Mouse (Mus musculus) heart, embryonic 12.5 days (tissue): ENCODE data around the gene Serac1. TPM values are rescaled to one million over a fixed set of nuclear protein-coding genes. Genes with fewer than 3 reads are reported as not detected.
A peak's percentile ranks its signal among the peaks of the same experiment; 100 is the strongest.

ENCODE experiments used
- ATAC-seq: fragments of 200-750 bp; cut with Nextera tagmentation; 2 replicates; pipeline ENCODE4 v1.8.0; 2017; ENCODE audit warnings: moderate TSS enrichment, moderate library complexity; ENCODE audit not compliant: insufficient number of reproducible peaks, low FRiP score
- H3K27ac ChIP-seq: fragments of 300-500 bp; sonication (generic); 2 replicates; pipeline ENCODE4 v1.5.1; 2016; ENCODE audit warnings: mild to moderate bottlenecking, moderate library complexity; ENCODE audit not compliant: poor library complexity, severe bottlenecking
- H3K27me3 ChIP-seq: fragments of 300-500 bp; sonication (generic); replicated peaks from 2 replicates; pipeline ENCODE4 v1.6.1; 2016; ENCODE audit warnings: mild to moderate bottlenecking, moderate library complexity
- H3K36me3 ChIP-seq: fragments of 300-500 bp; sonication (generic); 2 replicates; pipeline ENCODE4 v1.6.1; 2016; ENCODE audit warnings: mild to moderate bottlenecking, moderate library complexity
- H3K4me1 ChIP-seq: fragments of 300-500 bp; sonication (generic); replicated peaks from 2 replicates; pipeline ENCODE4 v1.6.1; 2016; ENCODE audit warnings: mild to moderate bottlenecking
- H3K4me2 ChIP-seq: fragments of 300-500 bp; sonication (generic); 2 replicates; pipeline ENCODE4 v1.6.1; 2016; ENCODE audit warnings: mild to moderate bottlenecking, moderate library complexity
- H3K4me3 ChIP-seq: fragments of 300-500 bp; sonication (generic); 2 replicates; pipeline ENCODE4 v1.5.1; 2016; ENCODE audit warnings: mild to moderate bottlenecking
- H3K9ac ChIP-seq: fragments of 300-500 bp; sonication (generic); 2 replicates; pipeline ENCODE4 v1.6.1; 2016; ENCODE audit warnings: mild to moderate bottlenecking, moderate library complexity
- H3K9me3 ChIP-seq: fragments of 300-500 bp; sonication (generic); replicated peaks from 2 replicates; pipeline ENCODE4 v1.6.1; 2016; ENCODE audit warnings: mild to moderate bottlenecking, moderate library complexity
- WGBS: fragments of 180-500 bp; shearing (Covaris S2); methylation state at CpG from one replicate; pipeline ENCODE4 v1.1.7; 2016; 5-methylcytosine and 5-hydroxymethylcytosine counted together
- polyA plus RNA-seq: library from polyadenylated mRNA; unstranded; fragments of >200 nt; fragmentation: Nextera tagmentation; extraction: Ambion mirVana; gene quantifications from 2 replicates; pipeline ENCODE4 v1.2.1, GENCODE M21; 2016

Serac1 gene
- polyA plus RNA-seq, 1 experiment from 2014 or later: 5.1 TPM

GRCm38 (mm10) chr17:6107015-6107601 is 27.6 kb upstream of the Serac1 start:
- Histone ChIP-seq H3K36me3 (peaks cover 4% of the 10 kb centered on the region), H3K4me3 (peak overlapping the region; percentile 100), H3K4me2 (peak overlapping the region; percentile 78), H3K27ac (peak overlapping the region; percentile 97), H3K9me3 (no peaks in the 10 kb centered on the region), H3K4me1 (peaks cover 24% of the 10 kb centered on the region), H3K9ac (peak overlapping the region; percentile 99), H3K27me3 (0 out of 2 replicates have a peak, but pooled peaks cover 12% of the 10 kb centered on the region)
- WGBS: under 1% methylated on average over 40 of the region's 50 CpGs
- no peak for ATAC-seq

GRCm38 (mm10) chr17:6106361-6107014 is 26.9 kb upstream of the Serac1 start, which contains the start of gene Tulp4:
Tulp4 (plus strand) TSS chr17:6106437.
- Histone ChIP-seq H3K9me3 (no peaks in the 10 kb centered on the region), H3K36me3 (peaks cover 3% of the 10 kb centered on the region; the same call in 1 of the 2 replicates), H3K27ac (peak within 1 kb of the TSS; percentile 97), H3K4me1 (peaks cover 24% of the 10 kb centered on the region), H3K4me3 (peak within 1 kb of the TSS; percentile 100), H3K27me3 (0 out of 2 replicates have a peak, but pooled peaks cover 12% of the 10 kb centered on the region), H3K4me2 (peak within 1 kb of the TSS; percentile 78), H3K9ac (peak within 1 kb of the TSS; percentile 99)
- WGBS: under 1% methylated on average over 35 of the region's 76 CpGs
- peak; percentile 99 for ATAC-seq

DNA sequence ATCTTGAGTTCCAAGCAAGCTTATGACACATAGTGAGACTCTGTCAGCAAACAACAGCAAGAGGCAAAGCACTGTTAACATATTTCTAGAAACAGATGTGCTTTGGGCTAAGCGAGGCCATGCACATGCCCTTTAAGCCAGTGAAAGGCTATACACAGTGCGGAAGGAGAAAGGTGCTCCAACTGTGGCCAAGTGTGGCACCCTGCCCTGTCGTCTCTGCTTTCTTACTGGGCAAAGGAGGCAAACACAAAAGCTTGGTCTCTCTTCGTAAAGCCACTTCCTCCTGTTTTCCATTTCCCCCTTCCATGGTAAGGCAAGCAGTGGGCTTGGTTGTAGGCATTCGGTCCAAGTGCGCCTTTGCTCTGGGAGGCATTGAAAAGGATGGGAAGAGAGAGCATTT is 24.0 kb upstream of the Serac1 start:
- Histone ChIP-seq H3K4me3 (no peak overlapping the region), H3K9ac (no peak overlapping the region), H3K27ac (no peak overlapping the region), H3K9me3 (no peaks in the 10 kb centered on the region), H3K4me1 (peaks cover 13% of the 10 kb centered on the region), H3K4me2 (no peak overlapping the region), H3K27me3 (0 out of 2 replicates have a peak, but pooled peaks cover 12% of the 10 kb centered on the region), H3K36me3 (no peaks in the 10 kb centered on the region)
- 75% methylated on average over 6 of the region's 6 CpGs for WGBS
- no peak for ATAC-seq

DNA sequence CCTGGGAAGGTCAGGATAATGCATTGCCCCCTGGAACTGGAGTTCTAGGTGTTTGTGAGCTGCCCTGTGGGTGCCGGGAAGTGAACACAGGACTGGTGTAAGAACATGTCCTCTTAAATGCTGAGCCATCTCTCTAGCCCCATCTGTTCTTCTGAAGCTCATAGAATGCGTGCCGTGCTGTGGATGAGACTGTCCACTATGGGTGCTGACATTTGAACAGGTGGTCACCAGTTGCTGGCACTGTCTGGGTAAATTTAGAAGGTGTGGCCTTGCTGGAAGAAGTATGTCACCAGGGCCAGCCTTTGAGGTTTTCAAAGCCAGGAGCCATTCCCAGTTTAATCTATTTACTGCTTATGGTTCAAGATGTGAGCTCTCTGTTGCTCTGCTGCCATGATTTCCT is 22.7 kb upstream of the Serac1 start:
- H3K4me2 ChIP-seq: no peak overlapping the region
- H3K36me3 ChIP-seq: no peaks in the 10 kb centered on the region
- H3K4me1 ChIP-seq: 0 out of 2 replicates have a peak, but pooled peaks cover under 1% of the 10 kb centered on the region
- H3K27me3 ChIP-seq: 0 out of 2 replicates have a peak, but pooled peaks cover 12% of the 10 kb centered on the region
- WGBS: 82% methylated on average over 3 of the region's 3 CpGs
- H3K9me3 ChIP-seq: no peaks in the 10 kb centered on the region
- H3K4me3 ChIP-seq: no peak overlapping the region
- H3K27ac ChIP-seq: no peak overlapping the region
- no peak for ATAC-seq
- H3K9ac ChIP-seq: no peak overlapping the region

DNA sequence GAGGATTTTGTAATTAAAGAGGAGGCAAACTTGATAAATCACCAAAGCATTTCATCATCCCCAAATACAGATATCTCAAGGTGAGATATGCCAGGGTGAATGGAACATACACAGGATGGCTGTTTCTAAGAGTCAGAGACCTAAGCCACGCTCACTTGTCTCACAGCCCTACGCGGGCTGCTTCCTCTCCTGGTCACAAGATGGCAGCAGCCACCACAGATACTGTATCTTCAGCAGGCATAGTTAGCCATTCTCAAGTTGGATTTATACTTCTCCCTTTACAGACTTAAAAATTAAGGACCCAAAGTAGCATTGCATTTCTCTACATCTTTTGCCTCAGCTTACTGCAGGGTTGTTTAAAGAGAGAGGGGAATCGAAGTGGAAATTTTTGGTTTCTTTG is 18.3 kb upstream of the Serac1 start:
- no peak overlapping the region for H3K27ac ChIP-seq
- H3K36me3 ChIP-seq: no peaks in the 10 kb centered on the region
- H3K4me3 ChIP-seq: no peak overlapping the region
- no peaks in the 10 kb centered on the region for H3K27me3 ChIP-seq
- H3K9ac ChIP-seq: no peak overlapping the region
- no peaks in the 10 kb centered on the region for H3K4me1 ChIP-seq
- no peak overlapping the region for H3K4me2 ChIP-seq
- H3K9me3 ChIP-seq: no peaks in the 10 kb centered on the region
- WGBS: 20% methylated on average over 4 of the region's 4 CpGs
- ATAC-seq: no peak

- ATAC-seq: no peak
Measured at GRCm38 (mm10) chr17:6095579-6095978, 16.0 kb upstream of the Serac1 start.

DNA sequence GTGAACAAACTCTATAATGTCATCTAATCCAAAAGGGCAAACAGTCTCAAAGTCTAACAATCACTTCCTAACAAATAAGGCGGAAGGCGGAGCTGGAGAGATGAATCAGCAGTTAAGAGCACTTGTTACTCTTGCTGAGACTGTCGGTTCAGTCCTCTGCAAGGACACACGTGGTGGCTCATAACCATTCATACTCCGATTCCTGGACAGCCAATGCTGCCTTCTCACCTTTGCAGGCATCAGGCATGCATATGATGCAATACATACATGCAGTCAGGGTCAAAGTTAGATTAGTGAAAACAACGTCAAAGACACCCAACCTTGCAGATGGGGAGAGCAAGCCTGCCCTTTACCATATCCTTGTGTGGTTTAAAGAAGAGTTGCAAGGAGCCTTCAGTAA is 12.1 kb upstream of the Serac1 start:
- WGBS: 89% methylated on average over 6 of the region's 6 CpGs
- H3K9ac ChIP-seq: no peak overlapping the region
- no peak for ATAC-seq

More at GRCm38 (mm10) chr17:6095579-6095978, 16.0 kb upstream of the Serac1 start:
- H3K36me3 ChIP-seq: peaks cover 5% of the 10 kb centered on the region; the same call in 1 of the 2 replicates
- H3K4me2 ChIP-seq: no peak overlapping the region
- no peaks in the 10 kb centered on the region for H3K27me3 ChIP-seq
- H3K9me3 ChIP-seq: no peaks in the 10 kb centered on the region
- H3K27ac ChIP-seq: no peak overlapping the region
- H3K4me1 ChIP-seq: no peaks in the 10 kb centered on the region
- H3K9ac ChIP-seq: no peak overlapping the region
- H3K4me3 ChIP-seq: no peak overlapping the region

DNA sequence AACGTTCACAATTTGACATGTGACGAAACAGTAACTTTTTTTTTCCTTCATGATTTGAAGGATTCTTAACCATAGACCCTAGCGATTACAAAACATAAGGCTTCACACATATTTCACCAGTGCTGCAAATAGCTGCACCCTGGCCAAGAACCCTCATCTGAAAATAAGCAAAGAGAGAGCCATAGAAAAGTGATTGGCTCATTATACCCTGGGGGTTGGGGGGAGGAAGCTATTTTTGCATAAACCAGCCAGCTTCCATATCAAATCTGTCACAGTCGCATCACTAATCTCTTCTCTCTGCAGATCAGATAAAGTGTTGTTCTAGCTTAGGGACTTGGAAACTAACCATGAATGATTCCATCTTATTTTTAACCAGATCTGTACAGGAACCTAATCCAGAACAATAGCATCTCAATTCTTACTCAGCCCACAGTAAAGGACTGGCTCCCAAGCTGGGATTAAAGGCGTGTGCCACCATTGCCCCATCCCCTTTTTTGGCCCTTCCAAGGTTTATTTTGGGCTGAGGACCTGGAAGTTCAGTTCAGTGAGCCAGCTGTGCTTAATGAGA is 3.9 kb upstream of the Serac1 start:
- H3K9me3 ChIP-seq: no peaks in the 10 kb centered on the region
- peaks cover 49% of the 10 kb centered on the region for H3K36me3 ChIP-seq
- no peak for ATAC-seq
- no peak overlapping the region for H3K4me2 ChIP-seq
- no peak overlapping the region for H3K9ac ChIP-seq
- H3K4me1 ChIP-seq: peaks cover 5% of the 10 kb centered on the region
- 80% methylated on average over 5 of the region's 5 CpGs for WGBS
- H3K4me3 ChIP-seq: no peak overlapping the region
- no peaks in the 10 kb centered on the region for H3K27me3 ChIP-seq
- no peak overlapping the region for H3K27ac ChIP-seq

More for the DNA sequence above, 12.1 kb upstream of the Serac1 start:
- no peak overlapping the region for H3K4me2 ChIP-seq
- H3K27me3 ChIP-seq: no peaks in the 10 kb centered on the region
- no peak overlapping the region for H3K4me3 ChIP-seq
- H3K4me1 ChIP-seq: no peaks in the 10 kb centered on the region
- no peaks in the 10 kb centered on the region for H3K9me3 ChIP-seq
- H3K36me3 ChIP-seq: peaks cover 20% of the 10 kb centered on the region
- no peak overlapping the region for H3K27ac ChIP-seq

- Histone ChIP-seq H3K4me2 (no peak overlapping the region), H3K27ac (no peak overlapping the region), H3K4me3 (no peak overlapping the region), H3K36me3 (peaks cover 36% of the 10 kb centered on the region), H3K9ac (no peak overlapping the region), H3K27me3 (no peaks in the 10 kb centered on the region), H3K4me1 (no peaks in the 10 kb centered on the region; the same call in 1 of the 2 replicates), H3K9me3 (no peaks in the 10 kb centered on the region)
- WGBS: 78% methylated on average over 7 of the region's 7 CpGs
- no peak for ATAC-seq
Measured at GRCm38 (mm10) chr17:6073405-6073804, 6.1 kb downstream of the Serac1 start.

DNA sequence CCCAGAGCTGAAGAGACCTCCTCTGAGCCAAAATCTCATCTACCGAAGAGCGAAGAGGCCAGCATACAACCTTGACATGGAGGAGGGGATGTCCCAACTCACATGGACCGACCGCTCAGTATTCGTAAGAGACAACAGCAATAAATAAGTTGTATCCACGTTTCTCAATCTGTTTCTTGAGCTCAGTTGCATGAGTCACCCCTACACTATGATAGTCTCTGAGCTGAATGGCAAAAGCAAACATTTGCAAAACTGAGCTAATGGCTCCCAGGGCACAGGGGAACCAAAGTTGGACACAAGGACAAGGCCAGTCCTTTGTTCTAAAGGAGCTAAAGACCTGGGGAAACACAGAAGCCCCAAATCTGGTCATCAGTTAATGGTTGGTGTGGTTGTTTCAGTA is 9.7 kb downstream of the Serac1 start:
- no peak overlapping the region for H3K27ac ChIP-seq
- no peaks in the 10 kb centered on the region for H3K9me3 ChIP-seq
- 82% methylated on average over 6 of the region's 6 CpGs for WGBS
- no peak overlapping the region for H3K9ac ChIP-seq
- H3K4me1 ChIP-seq: no peaks in the 10 kb centered on the region
- H3K27me3 ChIP-seq: no peaks in the 10 kb centered on the region
- H3K4me3 ChIP-seq: no peak overlapping the region
- no peak for ATAC-seq
- H3K36me3 ChIP-seq: peaks cover 54% of the 10 kb centered on the region
- no peak overlapping the region for H3K4me2 ChIP-seq

- H3K9me3 ChIP-seq: no peaks in the 10 kb centered on the region
- no peak overlapping the region for H3K27ac ChIP-seq
- no peak for ATAC-seq
- H3K4me1 ChIP-seq: no peaks in the 10 kb centered on the region; the same call in 1 of the 2 replicates
- H3K4me3 ChIP-seq: no peak overlapping the region
- H3K4me2 ChIP-seq: no peak overlapping the region
- peaks cover 47% of the 10 kb centered on the region for H3K36me3 ChIP-seq
- H3K9ac ChIP-seq: no peak overlapping the region
- WGBS: 85% methylated on average over 7 of the region's 7 CpGs
- no peaks in the 10 kb centered on the region for H3K27me3 ChIP-seq
Measured at GRCm38 (mm10) chr17:6067613-6068012, 11.9 kb downstream of the Serac1 start.
